Mouse (Mus musculus) heart, postnatal 0 days (tissue): ENCODE measurements around the gene Nmd3. TPM values are rescaled to one million over a fixed set of nuclear protein-coding genes. Genes with fewer than 3 reads are reported as not detected.

ENCODE experiments used
- ATAC-seq: fragments of 200-750 bp; cut with Nextera tagmentation; 2 replicates; pipeline ENCODE4 v1.8.0; 2017; ENCODE audit warnings: low read depth, moderate number of reproducible peaks, moderate library complexity; ENCODE audit not compliant: insufficient read depth
- DNase-seq: peaks from one replicate; pipeline ENCODE4 v3.0.0-alpha.2; 2016; ENCODE audit warnings: low spot score
- H3K27ac ChIP-seq: fragments of 300-500 bp; sonication (generic); 2 replicates; pipeline ENCODE4 v1.5.1; 2014; ENCODE audit warnings: low read depth, mild to moderate bottlenecking
- H3K27me3 ChIP-seq: fragments of 300-500 bp; sonication (generic); 2 replicates; pipeline ENCODE4 v1.6.1; 2014; ENCODE audit warnings: low read length, mixed read lengths; ENCODE audit not compliant: control insufficient read depth, insufficient read depth
- H3K36me3 ChIP-seq: fragments of 300-500 bp; sonication (generic); replicated peaks from 2 replicates; pipeline ENCODE4 v1.6.1; 2014; ENCODE audit warnings: low read length, mixed read lengths; ENCODE audit not compliant: control insufficient read depth, insufficient read depth
- H3K4me1 ChIP-seq: fragments of 300-500 bp; sonication (generic); 2 replicates; pipeline ENCODE4 v1.6.1; 2014; ENCODE audit warnings: antibody characterized with exemption; ENCODE audit not compliant: control insufficient read depth, insufficient read depth
- H3K4me2 ChIP-seq: fragments of 300-500 bp; sonication (generic); 2 replicates; pipeline ENCODE4 v1.6.1; 2014; ENCODE audit warnings: low read depth, mild to moderate bottlenecking, low read length, moderate library complexity
- H3K4me3 ChIP-seq: fragments of 300-500 bp; sonication (generic); 2 replicates; pipeline ENCODE4 v1.5.1; 2014; ENCODE audit warnings: low read depth, low read length
- H3K9ac ChIP-seq: fragments of 300-500 bp; sonication (generic); replicated peaks from 2 replicates; pipeline ENCODE4 v1.6.1; 2014; ENCODE audit warnings: low read depth, low read length, mixed read lengths
- H3K9me3 ChIP-seq: fragments of 300-500 bp; sonication (generic); replicated peaks from 2 replicates; pipeline ENCODE4 v1.6.1; 2016; ENCODE audit warnings: low read length; ENCODE audit not compliant: control insufficient read depth
- CTCF ChIP-seq: IDR thresholded peaks from 2 replicates; pipeline ENCODE4 v1.5.1; 2016; ENCODE audit warnings: antibody characterized with exemption, control low read depth, low read depth
- EP300 ChIP-seq: IDR thresholded peaks from 2 replicates; pipeline ENCODE4 v1.6.1; 2016; ENCODE audit warnings: antibody characterized with exemption, low read depth
- WGBS: fragments of 180-500 bp; shearing (Covaris S2); extraction: QIAGEN DNeasy Blood & Tissue Kit; methylation state at CpG from one replicate; pipeline ENCODE4 v1.1.7; 2014; 5-methylcytosine and 5-hydroxymethylcytosine counted together
- polyA plus RNA-seq: library from polyadenylated mRNA; unstranded; fragments of >200 nt; fragmentation: Nextera tagmentation; extraction: Ambion mirVana; gene quantifications from 2 replicates; pipeline ENCODE4 v1.2.1, GENCODE M21; 2015
- total RNA-seq: library from RNA; depleted of rRNA; stranded (reverse); fragments of >200 nt; gene quantifications from 2 replicates; pipeline ENCODE4 v1.2.3, GENCODE M21; 2014; ENCODE audit warnings: low replicate concordance; rRNA removed

Gene Nmd3
- total and polyA plus RNA-seq, 2 experiments from 2014 or later: 73.4 to 89.2 TPM

DNA sequence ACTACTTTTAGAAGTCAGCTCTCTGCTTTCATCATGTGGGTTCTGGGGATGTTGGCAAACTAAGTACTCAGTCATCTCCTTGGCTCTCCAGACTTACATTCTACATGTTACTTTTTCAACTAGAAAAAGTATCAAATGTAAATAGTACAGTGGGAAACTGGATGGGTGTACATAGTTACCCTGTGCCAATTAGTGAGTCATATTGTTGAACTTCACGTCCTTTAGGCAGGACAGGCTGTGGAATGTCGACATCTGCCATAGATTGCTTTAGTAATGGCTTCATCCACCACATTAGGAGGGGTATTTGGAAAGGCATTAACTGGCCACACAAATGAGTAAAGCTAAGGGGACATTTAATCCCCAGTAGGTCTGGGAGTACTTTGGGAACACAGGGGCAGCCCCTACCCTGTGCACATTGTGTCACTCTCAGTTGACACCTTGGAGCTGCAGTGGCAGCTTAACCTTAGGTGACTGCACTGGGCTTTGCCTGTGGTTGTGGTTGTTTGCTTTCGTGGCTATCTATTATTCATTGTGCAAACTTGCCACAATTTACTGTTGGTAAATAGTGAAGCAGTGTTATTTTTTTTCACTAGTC, 71.1 kb downstream of the Nmd3 start:
- H3K4me3 ChIP-seq: no peak overlapping the region
- no peak overlapping the region for H3K27ac ChIP-seq
- H3K9ac ChIP-seq: no peak overlapping the region
- 53% methylated on average over 3 of the region's 3 CpGs for WGBS
- no peak overlapping the region for H3K4me2 ChIP-seq
- H3K27me3 ChIP-seq: no peaks in the 10 kb centered on the region
- no peaks in the 10 kb centered on the region for H3K36me3 ChIP-seq
- DNase-seq (no peak), ATAC-seq (no peak)
- H3K4me1 ChIP-seq: no peaks in the 10 kb centered on the region
- no peak for TF ChIP-seq CTCF
- TF ChIP-seq EP300: no peak
- no peaks in the 10 kb centered on the region for H3K9me3 ChIP-seq

DNA sequence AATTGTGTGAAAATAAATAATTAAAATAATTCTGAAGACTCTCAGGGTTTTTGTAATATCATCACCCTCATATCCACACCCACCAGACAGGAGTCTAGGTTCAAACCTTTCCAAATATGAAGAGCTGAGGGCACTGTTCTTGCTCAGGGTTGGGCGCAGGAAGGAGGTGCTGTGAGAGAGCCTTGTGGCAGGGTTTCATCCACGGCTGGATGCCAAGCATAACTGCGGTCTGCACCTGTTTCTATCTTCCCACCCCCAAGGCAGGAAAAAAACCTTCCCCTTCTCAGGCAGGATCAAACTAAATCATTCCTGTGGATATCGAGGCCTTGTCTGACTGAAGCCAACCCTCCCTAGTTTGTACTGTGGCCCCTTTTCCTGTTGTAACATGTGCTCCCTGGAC, 75.7 kb downstream of the Nmd3 start:
- ATAC-seq: no peak
- WGBS: 75% methylated on average over 4 of the region's 4 CpGs
- TF ChIP-seq EP300 (no peak), CTCF (no peak)

DNA sequence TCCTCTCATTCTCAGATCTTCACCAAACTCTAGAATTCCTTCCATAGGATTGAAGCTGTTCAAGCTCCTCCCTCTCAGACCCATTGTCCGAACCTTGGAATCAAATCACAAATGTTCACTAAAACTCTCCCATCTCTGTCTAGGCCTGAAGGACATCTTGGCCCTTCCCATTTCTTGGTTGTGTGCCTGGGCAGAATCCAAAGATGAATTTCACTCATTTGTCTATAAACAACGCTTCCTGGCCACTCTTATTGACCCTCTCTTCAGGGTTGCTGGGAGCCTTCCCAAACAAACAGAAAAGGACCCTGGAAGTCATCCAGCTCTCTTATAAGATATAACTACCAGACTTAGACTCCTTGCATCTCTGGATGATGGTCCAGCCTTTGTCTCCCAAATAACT, 76.2 kb downstream of the Nmd3 start:
- whole genome bisulfite sequencing: 73% methylated on average over 2 of the region's 2 CpGs

More for the DNA sequence above, 75.7 kb downstream of the Nmd3 start:
- Histone ChIP-seq H3K27me3 (no peaks in the 10 kb centered on the region), H3K4me3 (no peak overlapping the region), H3K9ac (no peak overlapping the region), H3K4me1 (no peaks in the 10 kb centered on the region), H3K36me3 (no peaks in the 10 kb centered on the region), H3K27ac (no peak overlapping the region), H3K4me2 (no peak overlapping the region), H3K9me3 (no peaks in the 10 kb centered on the region)
- no peak for DNase-seq

DNA sequence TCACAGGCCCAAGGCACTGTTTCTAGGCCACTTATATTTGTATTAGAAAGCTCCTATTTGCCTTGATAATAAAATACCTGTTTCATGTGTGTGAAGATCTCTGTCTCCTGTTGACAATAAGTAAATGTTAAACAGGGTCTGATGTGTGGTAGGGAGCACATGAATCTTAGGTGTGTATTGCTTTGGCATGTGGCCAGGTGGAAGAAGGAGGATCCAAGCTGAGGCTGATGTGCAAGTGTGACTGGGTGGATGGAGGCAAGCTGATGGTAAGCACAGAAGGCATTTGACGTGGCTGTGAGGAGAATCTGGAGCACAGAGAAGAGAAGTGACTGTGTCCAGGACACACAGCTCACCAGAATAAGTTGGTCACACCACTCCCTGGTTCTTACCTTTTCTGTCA, 77.3 kb downstream of the Nmd3 start:
- Histone ChIP-seq H3K27ac (no peak overlapping the region), H3K4me2 (no peak overlapping the region), H3K9me3 (no peaks in the 10 kb centered on the region), H3K27me3 (no peaks in the 10 kb centered on the region), H3K9ac (no peak overlapping the region), H3K36me3 (no peaks in the 10 kb centered on the region), H3K4me3 (no peak overlapping the region), H3K4me1 (no peaks in the 10 kb centered on the region)
- no peak for DNase-seq
- no peak for ATAC-seq
- TF ChIP-seq EP300: no peak
- no peak for TF ChIP-seq CTCF
- WGBS: 82% methylated on average over 1 of the region's 1 CpGs

More for the DNA sequence above, 76.2 kb downstream of the Nmd3 start:
- TF ChIP-seq CTCF (no peak), EP300 (no peak)
- Histone ChIP-seq H3K36me3 (no peaks in the 10 kb centered on the region), H3K4me1 (no peaks in the 10 kb centered on the region), H3K4me3 (no peak overlapping the region), H3K9ac (no peak overlapping the region), H3K9me3 (no peaks in the 10 kb centered on the region), H3K27me3 (no peaks in the 10 kb centered on the region), H3K27ac (no peak overlapping the region), H3K4me2 (no peak overlapping the region)
- DNase-seq: no peak
- no peak for ATAC-seq

DNA sequence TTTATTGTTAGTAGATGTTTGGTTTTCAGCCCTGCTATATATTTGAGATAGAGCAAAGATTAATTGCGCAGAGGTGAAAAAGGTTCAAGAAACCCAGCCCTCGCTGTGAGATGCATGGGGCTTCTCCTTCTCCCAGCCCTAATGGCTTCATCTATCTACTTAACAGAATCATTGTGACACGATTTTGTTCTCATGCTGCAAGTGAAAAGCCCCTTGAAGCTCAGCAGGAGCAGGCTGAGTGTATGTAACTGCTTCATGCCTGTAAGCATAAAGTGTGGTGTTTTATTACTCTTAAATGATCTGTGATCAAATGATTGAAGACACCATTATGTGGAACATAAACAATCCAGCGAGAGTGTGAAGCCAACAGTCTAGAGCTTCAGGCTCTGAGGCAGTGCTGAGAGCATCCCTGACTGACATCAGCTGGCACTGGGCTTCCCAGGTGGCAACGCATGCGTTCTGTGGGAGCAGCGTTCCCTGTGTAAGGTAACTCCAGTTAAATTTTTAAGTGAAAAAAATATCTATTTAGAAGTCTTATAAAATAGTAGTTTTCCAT, 79.1 kb downstream of the Nmd3 start:
- H3K4me2 ChIP-seq: no peak overlapping the region
- no peak overlapping the region for H3K27ac ChIP-seq
- TF ChIP-seq CTCF (no peak), EP300 (no peak)
- ATAC-seq: no peak
- H3K9me3 ChIP-seq: no peaks in the 10 kb centered on the region
- no peaks in the 10 kb centered on the region for H3K36me3 ChIP-seq
- DNase-seq: no peak
- no peak overlapping the region for H3K4me3 ChIP-seq
- H3K4me1 ChIP-seq: no peaks in the 10 kb centered on the region
- 65% methylated on average over 7 of the region's 7 CpGs for WGBS
- no peak overlapping the region for H3K9ac ChIP-seq
- no peaks in the 10 kb centered on the region for H3K27me3 ChIP-seq

DNA sequence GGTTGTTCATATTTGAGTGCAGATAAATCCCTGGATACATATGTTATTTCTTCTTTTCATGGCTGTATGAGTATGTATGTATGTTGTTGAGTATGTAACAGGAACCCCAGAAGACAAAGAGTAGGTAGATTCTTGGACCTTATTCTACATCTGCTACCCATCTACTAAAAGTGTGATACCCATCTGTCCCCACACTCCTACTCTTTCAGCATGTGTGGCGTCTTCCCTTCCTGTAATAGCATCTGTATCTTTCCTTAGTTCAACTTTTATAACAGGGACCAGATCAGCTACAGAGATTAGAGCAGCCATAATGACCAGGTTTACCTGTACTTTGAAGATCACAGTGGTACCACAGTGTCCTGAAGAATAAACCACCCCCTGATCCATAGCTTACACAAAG, 81.4 kb downstream of the Nmd3 start:
- Histone ChIP-seq H3K27ac (no peak overlapping the region), H3K9ac (no peak overlapping the region), H3K4me3 (no peak overlapping the region), H3K27me3 (no peaks in the 10 kb centered on the region), H3K9me3 (no peaks in the 10 kb centered on the region), H3K36me3 (no peaks in the 10 kb centered on the region), H3K4me1 (no peaks in the 10 kb centered on the region), H3K4me2 (no peak overlapping the region)
- TF ChIP-seq CTCF: no peak
- TF ChIP-seq EP300: no peak
- 72% methylated on average over 1 of the region's 1 CpGs for WGBS
- no peak for DNase-seq
- ATAC-seq: no peak

Other genes with a start within 250 kb of the Nmd3 start
- 4.0 and 6.8 TPM in 2 replicates for gene B3galnt1, start 123.0 kb upstream of the Nmd3 start, total RNA-seq
- 6.4 and 7.0 TPM in 2 replicates for gene B3galnt1, start 123.0 kb upstream of the Nmd3 start, polyA plus RNA-seq
- gene Sptssb, start 138.0 kb downstream of the Nmd3 start, total RNA-seq: 28.7 TPM in 1 of 2 replicates, not detected in the other
- 0.15 TPM in 1 of 2 replicates, not detected in the other for gene Sptssb, start 138.0 kb downstream of the Nmd3 start, polyA plus RNA-seq